Mouse (Mus musculus): Measurements from ENCODE around the gene Chgb. TPM values are rescaled to one million over a fixed set of nuclear protein-coding genes. Genes with fewer than 3 reads are reported as not detected.

Chgb gene
- total RNA-seq, 2 experiments from 2014 or later: 206 to 208 TPM

DNA sequence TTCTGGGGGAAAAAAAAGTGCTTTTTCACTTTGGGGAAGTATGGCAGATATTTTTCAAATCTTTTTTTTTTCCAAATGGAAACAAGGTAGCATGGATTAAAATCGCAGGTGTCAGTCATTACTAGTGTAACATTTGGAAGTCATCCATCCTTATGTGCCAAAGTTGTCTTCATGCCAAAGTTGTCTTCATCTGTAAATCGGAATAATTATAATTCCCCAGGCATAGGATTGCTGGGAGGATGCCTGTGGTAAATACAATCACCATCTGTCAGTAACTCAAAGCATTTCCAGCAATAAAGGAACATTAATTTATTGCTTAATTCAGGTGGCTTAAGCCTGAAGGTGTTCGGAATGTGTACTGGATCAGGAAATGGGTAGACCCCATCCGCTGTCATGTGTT, 60.0 kb downstream of the Chgb start:
- DNase-seq (ENCODE audit: low spot score in 2 of 2): no peak

Other genes with a start within 250 kb of the Chgb start
- 100 to 1,000 TPM in 1 of 2 experiments, 10 to 100 TPM in 1; 99.4 to 112 TPM for gene Gpcpd1, start 193.5 kb upstream of the Chgb start, total RNA-seq (2021)
- gene Shld1, start 94.3 kb upstream of the Chgb start, total RNA-seq (2021): 1 to 10 TPM; 7.7 to 9.1 TPM
- gene Trmt6, start 34.8 kb downstream of the Chgb start, total RNA-seq (2021): 10 to 100 TPM; 27.5 to 29.9 TPM
- 1 to 10 TPM; 4.2 to 5.4 TPM for gene Mcm8, start 34.9 kb downstream of the Chgb start, total RNA-seq (2021)
- 10 to 100 TPM; 35.5 to 36.8 TPM for gene Crls1, start 65.4 kb downstream of the Chgb start, total RNA-seq (2021)
- 1 to 10 TPM; 1.2 TPM for gene Lrrn4, start 99.6 kb downstream of the Chgb start, total RNA-seq (2021)
- gene Fermt1, start 164.6 kb downstream of the Chgb start, total RNA-seq (2021): under 1 TPM; 0.18 to 0.47 TPM

Measured in layer of hippocampus, postnatal 10 days (tissue).